Mouse (Mus musculus): ENCODE measurements around the gene Creld1. TPM values are rescaled to one million over a fixed set of nuclear protein-coding genes. Genes with fewer than 3 reads are reported as not detected.
A peak's percentile ranks its signal among the peaks of the same experiment; 100 is the strongest.

The Creld1 gene
- total and polyA plus RNA-seq, 3 experiments = 3.4 to 12.9 (median 4.3) TPM

DNA sequence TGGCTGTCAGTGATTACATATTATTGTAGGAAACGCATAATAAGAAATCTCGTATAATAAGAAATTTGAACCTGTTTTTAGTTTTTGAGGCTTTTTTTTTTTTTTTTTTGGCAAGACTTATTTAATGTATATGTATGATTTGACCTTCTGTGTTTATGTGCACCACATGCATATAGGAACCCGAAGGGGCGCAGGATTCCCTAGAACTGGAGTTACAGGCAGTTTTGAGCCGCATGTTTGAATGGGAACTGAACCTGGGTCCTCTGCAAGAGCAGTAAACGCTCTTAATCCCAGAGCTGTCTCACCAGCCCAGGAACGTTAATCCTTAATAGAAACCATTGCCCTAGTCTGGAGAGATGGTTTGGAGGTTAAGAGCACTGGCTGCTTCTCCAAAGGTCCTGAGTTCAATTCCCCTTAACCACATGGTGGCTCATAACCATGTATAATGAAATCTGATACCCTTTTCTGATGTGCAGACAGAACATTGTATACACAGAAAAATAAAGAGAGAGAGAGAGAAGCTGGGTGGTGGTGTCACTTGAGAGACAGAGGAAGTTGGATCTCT is 48.8 kb downstream of the Creld1 start:
- dilution Hi-C loops (cut with MboI; ENCODE audit: extremely low pct_ligation_motif_present, extremely low pct_unique_long_range_greater_than_20kb, low sequenced_read_pairs) = no loop called here

DNA sequence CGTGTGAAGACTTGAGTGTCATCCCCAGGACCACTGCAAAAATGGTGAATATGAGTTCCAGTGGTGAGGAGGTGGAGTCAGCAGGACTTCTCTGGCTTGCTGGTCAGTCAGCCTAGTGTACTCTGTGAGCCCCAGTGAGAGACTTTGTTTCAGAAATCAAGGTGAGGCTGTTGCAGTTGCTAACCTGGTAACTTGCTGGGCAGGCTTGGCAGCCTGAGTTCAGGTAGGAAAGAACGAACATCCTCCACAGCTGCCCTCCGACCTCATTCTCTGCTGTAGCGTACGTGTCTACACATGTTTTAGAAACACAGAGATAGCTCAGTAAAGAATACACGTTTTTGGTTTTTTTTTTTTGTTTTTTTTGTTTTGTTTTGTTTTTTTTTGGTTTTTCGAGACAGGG is 51.8 kb downstream of the Creld1 start:
- Histone ChIP-seq H3K9ac (ENCODE audit: insufficient read depth, low read depth) (no peak overlapping the region), H3K4me2 (ENCODE audit: insufficient read depth, low read depth, poor library complexity, severe bottlenecking) (no peak overlapping the region), H3K36me3 (replicated peaks in 1 of 2; ENCODE audit: control insufficient read depth in 1 of 2, insufficient read depth in 1 of 2, low read length in 1 of 2) (peaks cover 32 to 58% of the 10 kb centered on the region in 2 experiments), H3K9me3 (replicated peaks; ENCODE audit: low read length) (no peaks in the 10 kb centered on the region), H3K4me3 (replicated peaks in 1 of 3; ENCODE audit: low read depth in 2 of 3, low read length in 2 of 3, poor library complexity in 1 of 3) (no peak overlapping the region), H3K27me3 (replicated peaks) (no peaks in the 10 kb centered on the region), H3K27ac (ENCODE audit: insufficient read depth, low read depth) (no peak overlapping the region), H3K79me2 (replicated peaks; ENCODE audit: control insufficient read depth, extremely low read depth, insufficient read depth, poor library complexity, severe bottlenecking) (peaks cover 33% of the 10 kb centered on the region), H3K4me1 (ENCODE audit: control insufficient read depth in 1 of 2, insufficient read depth in 2 of 2) (peaks cover 2 to 20% of the 10 kb centered on the region in 2 experiments)
- in situ Hi-C loops (cut with MboI; ENCODE audit: low pct_ligation_motif_present, low pct_unique_long_range_greater_than_20kb, low sequenced_read_pairs) (no loop called here), dilution Hi-C loops (cut with MboI; ENCODE audit: extremely low pct_ligation_motif_present, extremely low pct_unique_long_range_greater_than_20kb, low sequenced_read_pairs) (no loop called here)
- no peak for DNase-seq (ENCODE audit: extremely low read depth)
- TF ChIP-seq POLR2A (IDR thresholded peaks at IDR 0.05; ENCODE audit: low read depth, low read length) (no peak), SMC3 (IDR thresholded peaks at IDR 0.05; ENCODE audit: low read depth, low read length) (no peak), KAT2A (IDR thresholded peaks at IDR 0.05; ENCODE audit: insufficient replicate concordance, low read length) (no peak), MYC (IDR thresholded peaks at IDR 0.05; ENCODE audit: low read depth, low read length) (no peak), ZNF384 (IDR thresholded peaks at IDR 0.05; ENCODE audit: low read depth, low read length) (no peak), EP300 (IDR thresholded peaks at IDR 0.05; ENCODE audit: low read length) (no peak), NRF1 (IDR thresholded peaks at IDR 0.05; ENCODE audit: low read depth, low read length) (no peak), E2F4 (IDR thresholded peaks at IDR 0.05; ENCODE audit: insufficient replicate concordance, low read depth, low read length) (no peak), CTCF (conservative IDR thresholded peaks at IDR 0.05 in 1 of 2, IDR thresholded peaks at IDR 0.05 in 1 of 2; ENCODE audit: low read depth in 2 of 2, low read length in 2 of 2) (no peak)

More for the DNA sequence above, 48.8 kb downstream of the Creld1 start:
- H3K27me3 ChIP-seq (replicated peaks) = no peaks in the 10 kb centered on the region
- H3K9ac ChIP-seq (ENCODE audit: insufficient read depth, low read depth) = peak overlapping the region; percentile 78
- in situ Hi-C loops (cut with MboI; ENCODE audit: low pct_ligation_motif_present, low pct_unique_long_range_greater_than_20kb, low sequenced_read_pairs) = no loop called here
- H3K4me3 ChIP-seq (replicated peaks in 1 of 3; ENCODE audit: low read depth in 2 of 3, low read length in 2 of 3, poor library complexity in 1 of 3) = peak overlapping the region; percentile 90 to 100 (median 95)
- H3K4me1 ChIP-seq (ENCODE audit: control insufficient read depth in 1 of 2, insufficient read depth in 2 of 2) = peaks cover 4 to 34% of the 10 kb centered on the region in 2 experiments
- H3K4me2 ChIP-seq (ENCODE audit: insufficient read depth, low read depth, poor library complexity, severe bottlenecking) = peak overlapping the region; percentile 65
- no peak for TF ChIP-seq UBTF (IDR thresholded peaks at IDR 0.05; ENCODE audit: low read depth, low read length)
- TF ChIP-seq IRF4 (IDR thresholded peaks at IDR 0.05; ENCODE audit: low read depth, low read length) = no peak
- no peak for TF ChIP-seq CTCF (conservative IDR thresholded peaks at IDR 0.05 in 1 of 2, IDR thresholded peaks at IDR 0.05 in 1 of 2; ENCODE audit: low read depth in 2 of 2, low read length in 2 of 2)
- no peak for TF ChIP-seq EP300 (IDR thresholded peaks at IDR 0.05; ENCODE audit: low read length)
- no peak for TF ChIP-seq ETS1 (conservative IDR thresholded peaks at IDR 0.05; ENCODE audit: low read depth, low read length)
- TF ChIP-seq NELFE (IDR thresholded peaks at IDR 0.05; ENCODE audit: low read depth, low read length) = no peak
- no peak for TF ChIP-seq KAT2A (IDR thresholded peaks at IDR 0.05; ENCODE audit: insufficient replicate concordance, low read length)
- TF ChIP-seq E2F4 (IDR thresholded peaks at IDR 0.05; ENCODE audit: insufficient replicate concordance, low read depth, low read length) = no peak
- no peak for TF ChIP-seq USF2 (conservative IDR thresholded peaks at IDR 0.05; ENCODE audit: low read depth, low read length)
- TF ChIP-seq CHD2 (IDR thresholded peaks at IDR 0.05; ENCODE audit: low read length) = no peak
- TF ChIP-seq MAZ (IDR thresholded peaks at IDR 0.05; ENCODE audit: low read depth, low read length) = no peak
- TF ChIP-seq TCF12 (IDR thresholded peaks at IDR 0.05; ENCODE audit: low read depth, low read length) = no peak
- no peak for TF ChIP-seq CHD1 (IDR thresholded peaks at IDR 0.05; ENCODE audit: low read depth, low read length)
- TF ChIP-seq ZC3H11A (IDR thresholded peaks at IDR 0.05; ENCODE audit: low read depth, low read length) = no peak
- TF ChIP-seq MEF2A (IDR thresholded peaks at IDR 0.05; ENCODE audit: borderline replicate concordance, low read depth, low read length) = no peak
- no peak for TF ChIP-seq NRF1 (IDR thresholded peaks at IDR 0.05; ENCODE audit: low read depth, low read length)
- no peak for TF ChIP-seq ZKSCAN1 (IDR thresholded peaks at IDR 0.05; ENCODE audit: borderline replicate concordance, low read depth, low read length)
- no peak for TF ChIP-seq RAD21 (IDR thresholded peaks at IDR 0.05; ENCODE audit: low read depth, low read length)
- no peak for TF ChIP-seq GABPA (IDR thresholded peaks at IDR 0.05; ENCODE audit: insufficient replicate concordance, low read depth, low read length)
- H3K36me3 ChIP-seq (replicated peaks in 1 of 2; ENCODE audit: control insufficient read depth in 1 of 2, insufficient read depth in 1 of 2, low read length in 1 of 2) = peaks cover 23 to 51% of the 10 kb centered on the region in 2 experiments
- peaks cover 46% of the 10 kb centered on the region for H3K79me2 ChIP-seq (replicated peaks; ENCODE audit: control insufficient read depth, extremely low read depth, insufficient read depth, poor library complexity, severe bottlenecking)
- peak; percentile 13 for DNase-seq (ENCODE audit: extremely low read depth)
- H3K27ac ChIP-seq (ENCODE audit: insufficient read depth, low read depth) = no peak overlapping the region
- H3K9me3 ChIP-seq (replicated peaks; ENCODE audit: low read length) = no peaks in the 10 kb centered on the region

All from CH12.LX (cell line).